Mouse (Mus musculus): ENCODE measurements around the gene Pck1.

The Pck1 gene

DNA sequence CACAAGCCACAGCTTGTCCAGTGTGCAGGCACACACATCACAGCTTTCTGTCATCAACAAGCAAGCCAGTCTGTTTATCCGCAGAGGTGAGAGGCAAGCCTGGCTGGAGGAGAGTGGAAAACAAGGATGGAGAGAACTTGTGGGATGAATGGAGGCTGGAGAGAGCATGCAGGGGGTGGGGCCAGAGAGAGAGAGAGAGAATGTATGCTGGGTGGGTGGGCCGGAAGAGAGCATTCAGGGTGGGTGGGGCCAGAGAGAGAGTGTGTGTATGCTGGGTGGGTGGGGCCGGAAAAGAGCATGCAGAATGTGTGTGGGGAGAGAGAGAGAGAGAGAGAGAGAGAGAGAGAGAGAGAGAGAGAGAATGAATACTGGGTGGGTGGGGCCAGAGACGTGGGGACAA, 51.8 kb downstream of the Pck1 start:
- DNase-seq (ENCODE audit: low spot score) = no peak

DNA sequence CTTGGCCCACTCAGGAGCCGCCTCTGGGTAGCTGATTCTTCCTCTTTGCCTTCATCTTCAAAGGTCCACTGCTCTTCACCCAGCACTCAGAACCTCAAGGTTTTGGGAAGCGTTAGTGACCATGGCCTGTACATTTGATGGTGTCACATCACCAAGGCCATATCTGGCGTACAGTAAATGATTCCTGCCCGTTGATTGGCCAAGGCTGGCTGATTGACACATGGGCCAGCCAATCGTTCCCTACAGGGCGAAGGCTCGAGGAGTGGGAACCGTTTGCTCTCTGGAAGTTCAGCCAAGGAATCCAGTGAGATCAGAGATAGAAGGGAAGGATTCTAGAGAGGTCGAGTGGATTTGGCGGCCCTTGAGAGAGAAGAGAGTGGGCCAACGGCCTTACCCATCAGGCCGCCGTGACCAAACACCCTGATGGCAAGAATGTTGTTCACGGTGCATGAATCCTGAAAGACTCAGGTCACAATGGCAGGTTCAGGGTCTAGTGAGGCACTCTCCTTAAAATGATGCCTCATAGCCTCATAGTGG, 52.8 kb downstream of the Pck1 start:
- no peak for DNase-seq (ENCODE audit: low spot score)

DNA sequence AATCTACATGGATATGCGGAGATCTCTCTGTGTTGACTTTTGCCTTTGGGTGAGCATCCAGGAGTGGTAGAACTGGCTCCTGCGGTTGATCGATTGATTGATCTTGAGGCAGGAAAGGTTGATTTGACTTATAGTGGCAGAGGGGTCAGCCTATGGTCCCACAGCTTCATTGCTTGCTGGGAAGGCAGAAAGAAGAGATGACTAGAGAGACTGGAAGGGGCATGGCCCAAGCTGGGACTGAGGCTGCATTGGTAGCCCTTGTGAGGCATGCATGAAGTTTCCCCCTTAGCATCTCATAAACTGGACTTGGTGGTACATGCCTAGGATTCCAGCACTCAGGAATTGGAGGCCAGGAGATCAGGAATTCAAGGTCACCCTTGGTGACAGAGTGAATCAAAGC, 54.2 kb downstream of the Pck1 start:
- DNase-seq (ENCODE audit: low spot score) = no peak
